Mouse (Mus musculus): Measurements from ENCODE around the gene Klhl12. TPM values are rescaled to one million over a fixed set of nuclear protein-coding genes. Genes with fewer than 3 reads are reported as not detected.
A peak's percentile ranks its signal among the peaks of the same experiment; 100 is the strongest.
"Not testable (repeated sequence)": the region's sequence is repeated elsewhere in the genome, so short reads cannot be mapped to it uniquely, and the experiment has no call there.

Gene Klhl12
- polyA plus RNA-seq, 1 experiment from 2014 or later, result 7.2 TPM

DNA sequence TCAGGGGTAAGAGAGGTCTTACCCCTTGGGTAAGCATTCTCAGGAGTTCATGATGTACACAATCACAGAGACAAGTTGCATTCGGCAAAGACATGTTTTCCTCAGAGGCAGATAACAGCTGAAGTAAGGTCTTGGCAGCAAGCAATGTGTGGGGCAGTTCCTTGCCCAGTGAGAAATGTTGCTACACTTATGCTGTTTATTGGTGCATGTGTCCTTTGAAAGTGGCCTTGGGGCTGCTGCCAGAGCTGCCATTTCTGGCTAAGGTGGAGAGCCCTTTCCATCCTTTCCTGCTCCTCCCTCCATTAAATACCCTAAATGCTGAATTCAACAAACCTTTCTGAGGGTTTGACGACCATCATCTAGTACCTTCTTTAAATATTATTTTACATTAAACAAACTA lies 9.9 kb upstream of the Klhl12 start:
- no peak for TF ChIP-seq CTCF (IDR thresholded peaks at IDR 0.05; ENCODE audit: low read depth)
- WGBS, result 78% methylated on average over 2 of the region's 2 CpGs

DNA sequence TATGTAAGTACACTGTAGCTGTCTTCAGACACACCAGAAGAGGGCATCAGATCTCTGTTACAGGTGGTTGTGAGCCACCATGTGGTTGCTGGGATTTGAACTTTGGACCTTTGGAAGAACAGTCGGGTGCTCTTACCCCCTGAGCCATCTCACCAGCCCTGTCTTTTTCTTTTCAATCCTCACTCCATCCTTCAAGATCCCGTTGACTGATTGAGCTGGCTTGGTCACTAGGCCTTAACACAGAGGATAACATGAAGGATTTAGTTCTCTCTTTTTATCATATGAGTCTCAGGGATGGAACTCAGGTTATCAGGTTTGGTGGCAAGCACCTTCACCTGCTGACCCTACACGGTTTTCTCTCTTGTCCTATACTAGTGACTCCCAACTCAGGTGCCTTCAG lies 6.8 kb upstream of the Klhl12 start:
- H3K4me1 ChIP-seq (replicated peaks; ENCODE audit: control insufficient read depth, insufficient read depth, low read length); H3K4me3 ChIP-seq (ENCODE audit: low read depth, low read length); H3K4me2 ChIP-seq (replicated peaks; ENCODE audit: low read depth); H3K9ac ChIP-seq (ENCODE audit: low read depth, low read length); H3K36me3 ChIP-seq (ENCODE audit: control insufficient read depth, insufficient read depth); H3K9me3 ChIP-seq (ENCODE audit: control insufficient read depth); H3K27me3 ChIP-seq (replicated peaks; ENCODE audit: control insufficient read depth, insufficient read depth, low read length); H3K27ac ChIP-seq (ENCODE audit: low read depth, low read length); ATAC-seq: not testable (repeated sequence)
- 67% methylated on average over 3 of the region's 3 CpGs for WGBS

More for the DNA sequence above, 9.9 kb upstream of the Klhl12 start:
- Histone ChIP-seq H3K36me3 (ENCODE audit: control insufficient read depth, insufficient read depth) (no peaks in the 10 kb centered on the region), H3K9ac (ENCODE audit: low read depth, low read length) (no peak overlapping the region), H3K4me1 (replicated peaks; ENCODE audit: control insufficient read depth, insufficient read depth, low read length) (no peaks in the 10 kb centered on the region), H3K9me3 (ENCODE audit: control insufficient read depth) (no peaks in the 10 kb centered on the region), H3K4me3 (ENCODE audit: low read depth, low read length) (no peak overlapping the region), H3K27ac (ENCODE audit: low read depth, low read length) (no peak overlapping the region), H3K4me2 (replicated peaks; ENCODE audit: low read depth) (no peak overlapping the region), H3K27me3 (replicated peaks; ENCODE audit: control insufficient read depth, insufficient read depth, low read length) (no peaks in the 10 kb centered on the region)
- ATAC-seq, result no peak

DNA sequence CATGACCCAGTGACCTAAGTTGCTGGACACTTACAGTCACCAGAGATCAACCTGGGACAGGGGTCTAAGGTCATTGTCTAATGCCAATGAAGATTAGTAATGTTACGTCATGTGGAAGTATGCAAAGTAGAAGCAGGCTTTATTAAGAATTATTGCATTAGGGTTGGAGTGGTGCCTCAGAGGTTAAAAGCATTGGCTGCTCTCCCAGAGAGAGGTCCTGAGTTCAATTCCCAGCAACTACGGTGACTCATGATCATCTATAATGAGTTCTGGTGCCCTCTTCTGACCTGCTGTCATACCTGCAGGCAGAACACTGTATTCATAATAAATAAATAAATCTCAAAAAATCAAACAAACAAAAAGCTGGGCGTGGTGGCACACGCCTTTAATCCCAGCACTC lies 5.1 kb upstream of the Klhl12 start:
- no peak for ATAC-seq
- TF ChIP-seq CTCF (IDR thresholded peaks at IDR 0.05; ENCODE audit: low read depth), result 0 out of 2 replicates have a peak, but pooled peaks have one; percentile 5
- no peaks in the 10 kb centered on the region for H3K27me3 ChIP-seq (replicated peaks; ENCODE audit: control insufficient read depth, insufficient read depth, low read length)
- no peaks in the 10 kb centered on the region for H3K9me3 ChIP-seq (ENCODE audit: control insufficient read depth)
- no peaks in the 10 kb centered on the region for H3K4me1 ChIP-seq (replicated peaks; ENCODE audit: control insufficient read depth, insufficient read depth, low read length)
- no peaks in the 10 kb centered on the region for H3K36me3 ChIP-seq (ENCODE audit: control insufficient read depth, insufficient read depth)
- 77% methylated on average over 4 of the region's 4 CpGs for WGBS
- H3K4me3 ChIP-seq (ENCODE audit: low read depth, low read length), result no peak overlapping the region
- no peak overlapping the region for H3K27ac ChIP-seq (ENCODE audit: low read depth, low read length)
- H3K4me2 ChIP-seq (replicated peaks; ENCODE audit: low read depth), result no peak overlapping the region
- no peak overlapping the region for H3K9ac ChIP-seq (ENCODE audit: low read depth, low read length)

DNA sequence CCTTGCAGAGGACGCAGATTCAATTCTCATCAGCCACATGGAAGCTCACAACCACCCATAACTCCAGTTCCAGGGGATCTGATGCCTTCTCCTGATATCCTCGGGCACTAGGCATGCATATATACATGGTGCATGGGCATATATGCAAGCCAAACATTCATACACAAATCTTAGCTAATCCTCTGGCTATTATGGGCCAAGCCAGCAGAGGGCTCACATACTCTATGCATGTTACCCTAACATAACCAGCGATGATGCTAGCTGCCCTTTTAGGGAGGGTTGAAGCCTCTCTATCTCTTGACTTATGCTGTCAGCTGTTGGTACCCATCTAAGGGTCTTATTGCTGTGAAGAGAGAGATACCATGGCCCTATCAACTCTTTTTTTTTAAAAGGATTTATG lies 4.3 kb upstream of the Klhl12 start:
- Histone ChIP-seq H3K9ac (ENCODE audit: low read depth, low read length) (no peak overlapping the region), H3K27me3 (replicated peaks; ENCODE audit: control insufficient read depth, insufficient read depth, low read length) (no peaks in the 10 kb centered on the region), H3K4me2 (replicated peaks; ENCODE audit: low read depth) (no peak overlapping the region), H3K36me3 (ENCODE audit: control insufficient read depth, insufficient read depth) (no peaks in the 10 kb centered on the region), H3K4me1 (replicated peaks; ENCODE audit: control insufficient read depth, insufficient read depth, low read length) (no peaks in the 10 kb centered on the region), H3K9me3 (ENCODE audit: control insufficient read depth) (no peaks in the 10 kb centered on the region), H3K4me3 (ENCODE audit: low read depth, low read length) (no peak overlapping the region), H3K27ac (ENCODE audit: low read depth, low read length) (no peak overlapping the region)
- 40% methylated on average over 3 of the region's 3 CpGs for WGBS
- TF ChIP-seq CTCF (IDR thresholded peaks at IDR 0.05; ENCODE audit: low read depth), result peak; percentile 79
- no peak for ATAC-seq

DNA sequence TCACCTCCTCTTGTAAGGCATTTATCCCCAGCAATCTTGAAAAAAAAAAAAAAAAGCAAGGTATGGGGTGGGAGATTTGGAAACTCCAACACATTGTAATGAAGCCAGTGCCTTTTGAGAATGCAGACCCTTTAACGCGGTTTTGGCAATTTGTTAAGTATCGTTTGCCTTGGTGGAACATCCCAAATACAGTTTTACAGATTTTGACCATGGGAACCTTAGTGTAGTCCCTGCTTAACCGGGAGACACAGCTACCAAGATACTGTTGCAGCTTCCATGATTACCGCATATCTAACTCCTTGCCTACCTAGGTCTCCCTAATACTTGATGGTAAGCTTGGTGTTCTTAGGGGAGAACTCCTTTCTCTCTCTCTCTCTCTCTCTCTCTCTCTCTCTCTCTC lies 729 bp downstream of the Klhl12 start:
- Histone ChIP-seq H3K9ac (ENCODE audit: low read depth, low read length) (peak overlapping the region; percentile 83), H3K27ac (ENCODE audit: low read depth, low read length) (no peak overlapping the region), H3K9me3 (ENCODE audit: control insufficient read depth) (no peaks in the 10 kb centered on the region), H3K36me3 (ENCODE audit: control insufficient read depth, insufficient read depth) (peaks cover 5% of the 10 kb centered on the region; the same call in 1 of the 2 replicates), H3K27me3 (replicated peaks; ENCODE audit: control insufficient read depth, insufficient read depth, low read length) (no peaks in the 10 kb centered on the region), H3K4me1 (replicated peaks; ENCODE audit: control insufficient read depth, insufficient read depth, low read length) (no peaks in the 10 kb centered on the region), H3K4me3 (ENCODE audit: low read depth, low read length) (peak overlapping the region; percentile 94), H3K4me2 (replicated peaks; ENCODE audit: low read depth) (peak overlapping the region; percentile 90)
- ATAC-seq, result no peak
- no peak for TF ChIP-seq CTCF (IDR thresholded peaks at IDR 0.05; ENCODE audit: low read depth)
- 15% methylated on average over 5 of the region's 5 CpGs for WGBS

DNA sequence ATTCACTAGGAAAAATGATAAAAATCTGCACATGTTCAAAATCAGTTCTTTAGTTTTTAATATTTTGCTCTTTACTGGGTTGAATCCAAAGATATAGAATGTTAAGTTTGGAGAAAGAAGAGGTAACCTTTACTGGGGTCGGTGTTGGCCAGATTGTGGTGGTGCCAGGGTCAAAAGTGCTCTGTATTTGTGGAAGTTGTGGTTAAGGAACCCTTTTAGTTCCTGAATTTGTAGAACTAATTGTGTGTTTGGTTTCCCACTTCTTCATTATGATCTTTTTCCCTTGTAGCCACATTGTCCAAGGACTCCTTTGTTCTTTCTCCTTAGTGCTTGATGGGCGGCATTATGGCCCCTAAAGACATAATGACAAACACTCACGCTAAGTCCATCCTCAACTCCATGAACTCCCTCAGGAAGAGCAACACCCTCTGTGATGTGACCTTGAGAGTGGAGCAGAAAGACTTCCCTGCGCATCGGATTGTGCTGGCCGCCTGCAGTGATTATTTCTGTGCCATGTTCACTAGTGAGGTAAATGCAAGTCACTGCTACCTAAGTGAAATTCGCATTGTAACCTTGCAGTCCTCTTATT lies 2.9 kb downstream of the Klhl12 start:
- no peak overlapping the region for H3K9ac ChIP-seq (ENCODE audit: low read depth, low read length)
- no peaks in the 10 kb centered on the region for H3K9me3 ChIP-seq (ENCODE audit: control insufficient read depth)
- H3K27me3 ChIP-seq (replicated peaks; ENCODE audit: control insufficient read depth, insufficient read depth, low read length), result no peaks in the 10 kb centered on the region
- H3K27ac ChIP-seq (ENCODE audit: low read depth, low read length), result no peak overlapping the region
- H3K4me3 ChIP-seq (ENCODE audit: low read depth, low read length), result no peak overlapping the region
- H3K36me3 ChIP-seq (ENCODE audit: control insufficient read depth, insufficient read depth), result peaks cover 11% of the 10 kb centered on the region
- no peak for TF ChIP-seq CTCF (IDR thresholded peaks at IDR 0.05; ENCODE audit: low read depth)
- WGBS, result 91% methylated on average over 7 of the region's 7 CpGs
- no peaks in the 10 kb centered on the region for H3K4me1 ChIP-seq (replicated peaks; ENCODE audit: control insufficient read depth, insufficient read depth, low read length)
- no peak for ATAC-seq
- no peak overlapping the region for H3K4me2 ChIP-seq (replicated peaks; ENCODE audit: low read depth)

Data from intestine, postnatal 0 days (tissue).